Mouse (Mus musculus) thymus, adult 2 months (tissue): Measurements from ENCODE around the gene Gpr45. TPM values are rescaled to one million over a fixed set of nuclear protein-coding genes. Genes with fewer than 3 reads are reported as not detected.
"Not testable (repeated sequence)": the region's sequence is repeated elsewhere in the genome, so short reads cannot be mapped to it uniquely, and the experiment has no call there.

Source experiments
- DNase-seq: peaks from one replicate; pipeline ENCODE4 v3.0.0; 2021
- H3K27ac ChIP-seq: fragments of 200-500 bp; 2 replicates; pipeline ENCODE4 v1.5.1; 2012; ENCODE audit warnings: low read length, control low read depth; ENCODE audit not compliant: control insufficient read depth, insufficient read depth
- H3K27me3 ChIP-seq: fragments of 200-500 bp; 2 replicates; pipeline ENCODE4 v1.6.1; 2012; ENCODE audit warnings: mild to moderate bottlenecking, low read length, moderate library complexity, mixed read lengths; ENCODE audit not compliant: control insufficient read depth, insufficient read depth
- H3K36me3 ChIP-seq: fragments of 200-500 bp; 2 replicates; pipeline ENCODE4 v1.6.1; 2012; ENCODE audit warnings: mild to moderate bottlenecking, low read length, moderate library complexity; ENCODE audit not compliant: control insufficient read depth, insufficient read depth
- H3K4me1 ChIP-seq: fragments of 200-500 bp; replicated peaks from 2 replicates; pipeline ENCODE4 v1.6.1; 2012; ENCODE audit warnings: low read length; ENCODE audit not compliant: control insufficient read depth, insufficient read depth
- H3K4me3 ChIP-seq: fragments of 200-500 bp; 2 replicates; pipeline ENCODE4 v1.5.1; 2012; ENCODE audit warnings: mild to moderate bottlenecking, low read length, control low read depth, moderate library complexity; ENCODE audit not compliant: control insufficient read depth, insufficient read depth
- CTCF ChIP-seq: fragments of 200-500 bp; IDR thresholded peaks from 2 replicates; pipeline ENCODE4 v1.5.1; 2012; ENCODE audit warnings: mild to moderate bottlenecking, control low read depth, low read length, moderate library complexity, borderline replicate concordance; ENCODE audit not compliant: control insufficient read depth, poor library complexity, insufficient read depth; ENCODE audit errors: extremely low read depth
- POLR2A ChIP-seq: fragments of 200-500 bp; IDR thresholded peaks from 2 replicates; pipeline ENCODE4 v1.6.1; 2012; ENCODE audit warnings: mild to moderate bottlenecking, low read length, control low read depth, moderate library complexity; ENCODE audit not compliant: control insufficient read depth, poor library complexity, insufficient read depth; ENCODE audit errors: extremely low read depth
- WGBS: fragments of 180-500 bp; shearing (Covaris S2); methylation state at CpG from one replicate; pipeline ENCODE4 v1.1.7; 2018; 5-methylcytosine and 5-hydroxymethylcytosine counted together
- polyA plus RNA-seq: library from polyadenylated mRNA; depleted of rRNA; stranded (reverse); fragments of >200 nt; gene quantifications from 2 replicates; pipeline ENCODE4 v1.2.3, GENCODE M21; 2012

The Gpr45 gene
- polyA plus RNA-seq, 1 experiment, result 2.4 TPM

DNA sequence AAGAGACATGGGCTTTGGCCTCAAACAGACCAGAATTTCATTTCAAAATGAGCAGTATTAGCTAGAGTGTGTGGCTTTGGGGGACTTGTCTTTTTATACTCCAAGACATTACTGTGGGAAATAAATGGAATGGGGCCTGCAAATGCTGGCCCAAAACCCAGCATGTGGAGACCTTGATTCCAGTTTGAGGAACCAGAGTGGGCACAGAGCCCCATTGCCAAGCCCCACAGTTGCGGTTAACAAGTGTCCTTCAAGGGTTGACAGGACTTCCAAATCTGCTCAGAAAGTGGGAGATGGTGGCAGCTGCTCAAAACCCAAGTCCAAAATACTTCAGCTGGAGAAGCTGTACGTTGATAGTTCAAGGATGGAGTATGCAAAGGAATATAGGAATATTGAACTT lies 36.3 kb downstream of the Gpr45 start:
- Histone ChIP-seq H3K4me3 (no peak overlapping the region), H3K27ac (no peak overlapping the region), H3K4me1 (no peaks in the 10 kb centered on the region), H3K36me3 (no peaks in the 10 kb centered on the region), H3K27me3 (no peaks in the 10 kb centered on the region)
- no peak for DNase-seq
- WGBS, result 88% methylated on average over 2 of the region's 2 CpGs
- no peak for TF ChIP-seq POLR2A
- TF ChIP-seq CTCF, result no peak

GRCm38 (mm10) chr1:43006051-43006514 lies 53.4 kb downstream of the Gpr45 start:
- no peak for TF ChIP-seq POLR2A
- no peak for TF ChIP-seq CTCF
- no peak for DNase-seq
- H3K27ac ChIP-seq, result no peak overlapping the region
- H3K27me3 ChIP-seq, result no peaks in the 10 kb centered on the region
- H3K4me1 ChIP-seq, result no peaks in the 10 kb centered on the region
- 84% methylated on average over 13 of the region's 13 CpGs for WGBS
- no peaks in the 10 kb centered on the region for H3K36me3 ChIP-seq
- no peak overlapping the region for H3K4me3 ChIP-seq

GRCm38 (mm10) chr1:43006524-43006923 lies 53.9 kb downstream of the Gpr45 start:
- Histone ChIP-seq H3K36me3 (no peaks in the 10 kb centered on the region), H3K27me3 (no peaks in the 10 kb centered on the region)
- DNase-seq, result no peak

GRCm38 (mm10) chr1:43010461-43010860 lies 57.8 kb downstream of the Gpr45 start:
- Histone ChIP-seq H3K36me3 (no peaks in the 10 kb centered on the region), H3K4me1 (no peaks in the 10 kb centered on the region), H3K4me3 (no peak overlapping the region), H3K27ac (no peak overlapping the region), H3K27me3 (no peaks in the 10 kb centered on the region)
- 95% methylated on average over 4 of the region's 4 CpGs for WGBS
- TF ChIP-seq CTCF, result no peak
- TF ChIP-seq POLR2A, result no peak
- DNase-seq, result no peak

More at GRCm38 (mm10) chr1:43006524-43006923, 53.9 kb downstream of the Gpr45 start:
- no peak overlapping the region for H3K27ac ChIP-seq
- 94% methylated on average over 4 of the region's 4 CpGs for WGBS
- no peak for TF ChIP-seq CTCF
- TF ChIP-seq POLR2A, result no peak
- no peak overlapping the region for H3K4me3 ChIP-seq
- H3K4me1 ChIP-seq, result no peaks in the 10 kb centered on the region

DNA sequence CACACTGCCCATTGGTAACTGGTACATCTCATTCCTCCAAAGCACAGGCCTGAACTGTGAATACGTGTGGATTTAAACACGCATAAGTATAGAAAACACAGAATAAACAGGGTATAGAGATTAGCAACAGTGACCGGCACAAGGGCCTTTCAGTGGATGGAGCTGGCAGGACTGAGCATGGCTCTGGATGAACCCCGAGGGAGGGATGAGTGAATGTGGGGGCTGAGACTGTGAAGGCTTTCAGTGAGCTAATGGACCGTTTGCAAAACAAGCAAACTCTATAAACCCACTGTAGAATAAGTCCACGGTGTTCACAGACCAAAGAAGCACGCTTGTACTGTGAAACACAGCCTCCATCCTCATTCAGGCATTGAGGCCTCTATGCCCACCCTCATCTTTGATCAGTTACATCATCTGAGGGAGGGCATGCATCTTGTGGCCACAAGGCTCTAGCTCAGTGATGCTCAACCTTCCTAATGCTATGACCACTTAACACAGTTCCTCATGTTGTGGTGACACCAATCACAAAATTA lies 62.5 kb downstream of the Gpr45 start:
- 93% methylated on average over 7 of the region's 7 CpGs for WGBS
- DNase-seq, H3K27ac ChIP-seq, H3K4me1 ChIP-seq, H3K27me3 ChIP-seq, H3K4me3 ChIP-seq, H3K36me3 ChIP-seq: not testable (repeated sequence)

DNA sequence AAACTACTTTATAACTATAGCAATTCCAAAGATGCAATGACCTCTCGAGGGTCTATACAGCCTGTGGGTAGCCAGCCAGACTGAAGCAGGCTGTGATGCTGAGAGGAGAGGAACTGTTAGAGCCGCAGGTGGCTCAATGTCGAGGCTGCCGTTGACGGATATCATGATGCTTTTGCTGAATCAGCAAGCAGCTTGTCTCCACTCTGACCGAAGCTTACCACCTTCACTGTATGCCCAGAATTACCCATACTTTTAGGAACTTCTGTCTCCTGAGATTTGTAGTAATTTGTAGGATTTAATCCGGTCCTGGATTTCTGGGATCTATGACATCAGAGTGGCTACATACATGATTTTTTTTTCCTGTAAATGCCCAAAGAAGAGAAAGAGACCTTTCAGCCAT lies 83.3 kb downstream of the Gpr45 start:
- no peak for DNase-seq
- Histone ChIP-seq H3K27ac (no peak overlapping the region), H3K4me3 (no peak overlapping the region), H3K27me3 (no peaks in the 10 kb centered on the region), H3K4me1 (no peaks in the 10 kb centered on the region), H3K36me3 (no peaks in the 10 kb centered on the region)
- TF ChIP-seq CTCF, result no peak
- TF ChIP-seq POLR2A, result no peak
- 93% methylated on average over 7 of the region's 7 CpGs for WGBS

GRCm38 (mm10) chr1:43042271-43042670 lies 89.6 kb downstream of the Gpr45 start:
- Histone ChIP-seq H3K4me1 (no peaks in the 10 kb centered on the region), H3K36me3 (no peaks in the 10 kb centered on the region), H3K27ac (no peak overlapping the region), H3K27me3 (no peaks in the 10 kb centered on the region), H3K4me3 (no peak overlapping the region)
- WGBS, result 72% methylated on average over 6 of the region's 6 CpGs
- TF ChIP-seq CTCF (no peak), POLR2A (no peak)
- DNase-seq, result no peak
